Mouse (Mus musculus) embryonic facial prominence, embryonic 12.5 days (tissue): ENCODE data around the gene Tmem121. TPM values are rescaled to one million over a fixed set of nuclear protein-coding genes. Genes with fewer than 3 reads are reported as not detected.

Source experiments
- ATAC-seq: fragments of 200-750 bp; cut with Nextera tagmentation; 2 replicates; pipeline ENCODE4 v1.8.0; 2017; ENCODE audit not compliant: insufficient number of reproducible peaks, insufficient read depth, low FRiP score, low TSS enrichment
- H3K27ac ChIP-seq: fragments of 300-500 bp; sonication (generic); 2 replicates; pipeline ENCODE4 v1.5.1; 2016; ENCODE audit warnings: mild to moderate bottlenecking
- H3K27me3 ChIP-seq: fragments of 300-500 bp; sonication (generic); 2 replicates; pipeline ENCODE4 v1.6.1; 2016; ENCODE audit warnings: mild to moderate bottlenecking, moderate library complexity
- H3K36me3 ChIP-seq: fragments of 300-500 bp; sonication (generic); 2 replicates; pipeline ENCODE4 v1.6.1; 2016; ENCODE audit warnings: mild to moderate bottlenecking
- H3K4me1 ChIP-seq: fragments of 300-500 bp; sonication (generic); 2 replicates; pipeline ENCODE4 v1.6.1; 2016
- H3K4me2 ChIP-seq: fragments of 300-500 bp; sonication (generic); replicated peaks from 2 replicates; pipeline ENCODE4 v1.6.1; 2016; ENCODE audit warnings: mild to moderate bottlenecking, moderate library complexity
- H3K4me3 ChIP-seq: fragments of 300-500 bp; sonication (generic); 2 replicates; pipeline ENCODE4 v1.5.1; 2016; ENCODE audit warnings: mild to moderate bottlenecking
- H3K9ac ChIP-seq: fragments of 300-500 bp; sonication (generic); 2 replicates; pipeline ENCODE4 v1.6.1; 2016; ENCODE audit warnings: mild to moderate bottlenecking, moderate library complexity
- H3K9me3 ChIP-seq: fragments of 300-500 bp; sonication (generic); 2 replicates; pipeline ENCODE4 v1.6.1; 2016; ENCODE audit warnings: mild to moderate bottlenecking, moderate library complexity
- whole genome bisulfite sequencing: fragments of 180-500 bp; shearing (Covaris S2); methylation state at CpG from one replicate; pipeline ENCODE4 v1.1.7; 2016; 5-methylcytosine and 5-hydroxymethylcytosine counted together
- polyA plus RNA-seq: library from polyadenylated mRNA; unstranded; fragments of >200 nt; fragmentation: Nextera tagmentation; extraction: Ambion mirVana; gene quantifications from 2 replicates; pipeline ENCODE4 v1.2.1, GENCODE M21; 2016

Gene Tmem121
- polyA plus RNA-seq, 1 experiment from 2014 or later = 17.4 TPM

DNA sequence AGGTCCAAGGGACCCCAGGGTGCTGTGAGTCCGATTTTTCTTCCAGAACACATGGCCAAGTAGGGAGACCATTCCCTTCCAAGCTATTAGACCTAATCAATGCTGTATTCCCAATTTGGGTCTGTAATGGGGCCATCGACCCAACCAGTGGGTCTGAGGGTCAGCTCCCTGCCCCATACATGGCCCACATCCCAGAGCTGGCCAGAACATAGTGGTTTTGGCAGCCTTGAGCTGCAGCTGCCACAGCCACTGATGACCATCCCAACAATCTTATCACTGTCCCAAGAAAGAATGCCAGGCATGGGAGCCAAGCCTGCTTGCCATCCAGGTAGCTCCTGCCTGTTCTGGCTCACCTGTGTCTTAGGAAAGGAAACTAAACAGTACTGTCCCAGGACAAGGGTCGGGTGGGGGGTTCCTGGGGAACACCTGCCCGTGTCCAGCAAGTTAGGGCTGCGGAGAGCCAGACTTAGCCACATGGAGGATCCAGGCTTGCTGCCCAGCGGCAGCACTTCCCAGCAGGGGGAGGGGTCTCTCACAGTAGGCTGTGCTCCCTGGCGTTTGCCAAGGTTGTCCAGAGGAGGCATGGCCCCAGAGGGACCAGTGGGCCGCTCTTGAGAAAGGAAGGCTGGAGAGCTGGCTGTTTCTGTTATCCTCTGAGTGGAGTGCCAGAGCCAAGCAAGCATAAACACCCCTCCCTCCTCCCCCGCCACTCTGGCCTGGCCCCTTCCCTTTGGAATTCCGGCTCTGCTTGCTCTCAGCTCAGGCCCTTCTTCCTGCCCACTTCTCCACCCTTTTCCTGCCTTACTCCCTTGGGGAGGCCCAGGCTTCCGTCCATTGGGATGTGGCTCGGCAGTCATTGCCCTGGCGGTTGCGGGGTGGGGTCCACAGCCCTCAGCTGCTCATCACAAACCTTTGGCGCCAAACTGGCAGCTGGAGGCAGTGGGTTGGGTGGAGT is 43.4 kb upstream of the Tmem121 start:
- 22% methylated on average over 15 of the region's 15 CpGs for WGBS
- H3K27me3 ChIP-seq = peaks cover 50% of the 10 kb centered on the region
- peaks cover 31% of the 10 kb centered on the region for H3K4me1 ChIP-seq
- no peak overlapping the region for H3K9ac ChIP-seq
- peak overlapping the region; percentile 61 for H3K4me2 ChIP-seq
- no peak overlapping the region for H3K27ac ChIP-seq
- peak overlapping the region; percentile 44; the same call in 1 of the 2 replicates for H3K4me3 ChIP-seq
- no peak for ATAC-seq
- no peaks in the 10 kb centered on the region for H3K9me3 ChIP-seq
- peaks cover 14% of the 10 kb centered on the region for H3K36me3 ChIP-seq

DNA sequence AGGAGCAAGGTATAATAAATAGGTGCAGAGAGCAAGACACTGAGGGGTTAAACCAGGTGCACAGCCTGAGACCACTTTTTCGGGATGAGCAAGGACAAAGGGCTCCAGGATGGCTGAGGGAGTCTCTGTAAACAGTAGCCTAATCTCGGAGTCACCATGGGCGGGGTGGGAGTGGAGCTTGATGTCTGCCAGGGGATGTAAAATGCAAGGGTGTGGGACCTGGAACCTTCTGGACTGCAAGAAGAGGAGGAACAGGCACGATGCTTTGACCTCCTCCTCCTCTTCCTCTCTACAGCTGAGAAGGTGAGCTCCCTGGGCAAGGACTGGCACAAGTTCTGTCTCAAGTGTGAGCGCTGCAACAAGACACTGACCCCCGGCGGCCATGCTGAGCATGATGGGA is 42.6 kb upstream of the Tmem121 start:
- Histone ChIP-seq H3K27ac (no peak overlapping the region), H3K9ac (no peak overlapping the region), H3K36me3 (peaks cover 5% of the 10 kb centered on the region), H3K4me2 (peak overlapping the region; percentile 61; the same call in 1 of the 2 replicates), H3K4me3 (no peak overlapping the region), H3K27me3 (peaks cover 59% of the 10 kb centered on the region), H3K9me3 (no peaks in the 10 kb centered on the region), H3K4me1 (peaks cover 31% of the 10 kb centered on the region)
- no peak for ATAC-seq
- WGBS = 65% methylated on average over 7 of the region's 7 CpGs

DNA sequence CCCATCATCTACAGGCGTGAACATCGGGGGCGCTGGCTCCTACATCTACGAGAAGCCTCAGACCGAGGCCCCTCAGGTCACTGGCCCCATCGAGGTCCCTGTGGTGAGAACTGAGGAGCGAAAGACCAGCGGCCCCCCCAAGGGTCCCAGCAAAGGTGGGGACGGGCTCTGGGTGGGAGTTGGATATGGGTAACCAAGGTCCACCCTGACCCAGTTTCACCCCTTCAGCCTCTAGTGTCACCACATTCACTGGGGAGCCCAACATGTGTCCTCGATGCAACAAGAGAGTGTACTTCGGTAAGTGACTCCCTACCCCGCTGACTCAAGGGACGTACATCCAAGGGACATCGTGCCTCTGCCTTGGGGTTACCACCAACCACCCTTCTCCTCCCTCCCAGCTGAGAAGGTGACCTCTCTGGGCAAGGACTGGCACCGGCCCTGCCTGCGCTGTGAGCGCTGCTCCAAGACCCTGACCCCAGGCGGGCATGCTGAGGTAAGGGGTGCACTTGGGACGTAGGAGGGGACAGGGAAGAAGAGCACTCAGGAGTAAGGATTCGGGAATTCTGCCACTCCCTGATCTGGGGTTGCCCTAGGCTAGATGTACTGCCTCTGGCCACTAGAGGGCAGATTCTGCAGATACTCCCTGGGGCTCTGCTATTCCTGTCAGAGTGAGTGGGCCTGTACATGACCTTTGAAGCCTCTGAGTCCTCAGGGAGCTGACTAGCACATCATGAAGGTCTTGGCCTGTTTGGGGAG is 41.6 kb upstream of the Tmem121 start:
- no peak for ATAC-seq
- Histone ChIP-seq H3K27ac (no peak overlapping the region), H3K4me3 (no peak overlapping the region), H3K4me1 (peaks cover 24% of the 10 kb centered on the region), H3K4me2 (no peak overlapping the region), H3K36me3 (no peaks in the 10 kb centered on the region), H3K27me3 (peaks cover 66% of the 10 kb centered on the region), H3K9ac (no peak overlapping the region), H3K9me3 (no peaks in the 10 kb centered on the region)
- WGBS = 73% methylated on average over 20 of the region's 20 CpGs

DNA sequence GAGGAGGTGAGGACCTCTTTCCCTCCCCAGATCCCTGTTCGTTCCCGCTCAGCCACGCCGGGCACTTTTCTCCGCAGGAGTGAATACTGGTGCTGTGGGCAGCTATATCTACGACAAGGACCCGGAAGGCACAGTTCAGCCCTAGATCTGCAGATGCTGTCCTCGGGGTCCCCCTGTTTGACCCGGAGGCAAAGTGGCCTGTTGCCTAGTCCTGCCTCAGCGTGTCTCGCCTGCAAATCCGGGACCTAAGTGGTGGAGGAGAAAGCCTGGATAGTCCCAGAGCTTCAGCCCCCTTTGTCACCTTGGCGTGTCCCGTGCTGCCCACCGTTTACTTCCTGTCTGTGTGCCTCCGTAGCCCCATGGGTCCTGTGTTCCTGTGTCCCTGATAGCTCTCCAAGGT is 40.8 kb upstream of the Tmem121 start:
- Histone ChIP-seq H3K4me3 (no peak overlapping the region), H3K4me1 (peaks cover 17% of the 10 kb centered on the region), H3K4me2 (no peak overlapping the region), H3K9me3 (no peaks in the 10 kb centered on the region), H3K27me3 (peaks cover 69% of the 10 kb centered on the region), H3K27ac (no peak overlapping the region), H3K36me3 (no peaks in the 10 kb centered on the region), H3K9ac (no peak overlapping the region)
- no peak for ATAC-seq
- 90% methylated on average over 16 of the region's 16 CpGs for whole genome bisulfite sequencing

DNA sequence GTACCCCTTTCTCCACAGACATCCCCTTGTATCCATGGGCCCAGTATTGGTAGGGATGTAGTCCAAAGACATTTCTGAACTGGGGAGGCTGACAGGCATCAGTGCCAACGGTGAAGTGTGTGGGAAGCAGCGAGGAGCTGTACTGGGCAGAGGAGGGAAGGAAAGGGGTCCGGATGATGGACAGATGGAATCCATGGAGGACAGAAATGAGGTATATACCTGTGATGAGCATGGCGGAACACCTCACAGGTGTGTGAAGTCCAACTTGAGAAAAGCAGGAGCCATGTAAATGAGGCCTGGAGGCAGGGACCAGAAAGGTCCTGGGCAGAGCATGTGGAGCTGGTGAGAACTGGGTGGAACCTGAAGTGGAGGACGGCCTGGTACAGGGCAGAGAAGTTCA is 40.1 kb upstream of the Tmem121 start:
- Histone ChIP-seq H3K27ac (no peak overlapping the region), H3K4me3 (no peak overlapping the region), H3K4me1 (peaks cover 17% of the 10 kb centered on the region), H3K9ac (no peak overlapping the region), H3K27me3 (peaks cover 71% of the 10 kb centered on the region), H3K9me3 (no peaks in the 10 kb centered on the region), H3K4me2 (no peak overlapping the region), H3K36me3 (no peaks in the 10 kb centered on the region)
- no peak for ATAC-seq
- WGBS = 85% methylated on average over 5 of the region's 5 CpGs

DNA sequence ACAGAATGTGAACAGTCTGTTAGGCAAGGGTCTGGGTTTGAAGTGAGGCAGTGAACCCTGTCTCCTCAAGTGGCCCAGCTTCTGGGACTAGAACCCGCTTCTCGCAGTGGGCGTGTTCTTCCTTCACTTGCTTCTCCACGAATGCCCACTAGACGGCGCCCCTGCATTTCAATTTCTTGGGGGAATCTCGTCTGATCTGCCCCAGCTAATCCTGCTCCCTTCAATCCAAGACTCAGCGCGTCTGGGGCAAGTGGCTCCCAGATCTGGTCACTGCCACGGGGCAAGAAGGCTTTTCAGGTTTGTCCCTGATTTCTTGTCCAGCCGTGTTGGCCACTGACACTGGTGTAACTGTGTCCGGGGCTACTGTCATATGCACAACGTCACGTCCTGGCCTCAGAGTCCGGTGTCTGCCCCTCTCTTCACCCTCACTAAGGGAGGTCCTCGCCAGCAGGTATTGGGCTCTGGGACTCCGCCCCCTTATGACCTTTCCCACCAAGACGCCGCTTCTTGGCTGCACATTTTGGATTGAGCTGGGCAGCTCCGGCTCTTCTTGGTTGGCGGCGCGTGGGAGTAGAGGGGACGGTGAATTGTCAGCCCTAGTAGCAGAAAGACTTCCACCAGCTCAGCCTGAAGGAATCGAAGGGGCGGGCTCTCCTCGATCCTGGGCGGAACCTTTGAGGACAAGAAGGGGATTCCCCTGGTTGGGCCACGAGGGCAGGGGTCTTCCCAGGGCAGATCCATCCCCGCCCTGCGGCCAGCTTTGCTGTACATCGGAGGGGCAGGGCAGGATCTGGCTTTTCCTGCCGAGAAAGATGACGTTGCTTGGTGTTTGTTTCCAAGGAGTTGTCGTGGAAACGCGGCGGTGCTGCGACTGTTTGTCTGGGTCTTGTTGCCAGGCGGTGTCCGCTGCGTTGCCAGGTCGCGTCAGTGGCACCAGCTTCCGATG is 39.3 kb upstream of the Tmem121 start, which contains the start of gene Crip1:
TSS of gene Crip1 (plus strand) at position 205 of the 946 bp plus-strand sequence.
- peaks cover 17% of the 10 kb centered on the region for H3K4me1 ChIP-seq
- ATAC-seq = no peak
- H3K9ac ChIP-seq = no peak within 1 kb of the TSS
- peak within 1 kb of the TSS; percentile 43 for H3K4me2 ChIP-seq
- 8% methylated on average over 45 of the region's 45 CpGs for WGBS
- peaks cover 70% of the 10 kb centered on the region for H3K27me3 ChIP-seq
- H3K4me3 ChIP-seq = 0 out of 2 replicates have a peak within 1 kb of the TSS, but pooled peaks have one; percentile 8
- no peak within 1 kb of the TSS for H3K27ac ChIP-seq
- H3K9me3 ChIP-seq = no peaks in the 10 kb centered on the region
- H3K36me3 ChIP-seq = no peaks in the 10 kb centered on the region

DNA sequence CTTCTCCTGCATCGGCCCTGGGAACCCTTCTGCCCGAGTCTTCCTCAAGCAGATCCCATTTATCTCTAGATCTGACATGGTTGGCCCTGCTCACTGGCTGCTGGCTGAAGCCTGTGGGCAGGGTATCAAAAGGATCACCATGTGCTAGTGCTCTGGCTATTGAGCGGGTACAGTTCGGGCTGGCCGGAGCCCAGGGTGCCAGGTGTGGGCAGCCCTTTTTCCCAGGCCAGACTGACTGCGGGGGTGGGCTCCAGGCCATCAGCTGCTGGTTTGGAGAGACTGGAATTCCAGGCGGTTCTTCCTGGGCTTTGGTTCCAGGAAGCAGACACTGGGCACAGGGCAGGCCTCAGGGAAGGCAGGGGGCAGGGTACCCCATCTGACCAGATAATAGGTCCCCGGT is 38.2 kb upstream of the Tmem121 start:
- no peak overlapping the region for H3K9ac ChIP-seq
- H3K9me3 ChIP-seq = no peaks in the 10 kb centered on the region
- H3K36me3 ChIP-seq = no peaks in the 10 kb centered on the region
- ATAC-seq = no peak
- H3K4me3 ChIP-seq = no peak overlapping the region
- peaks cover 19% of the 10 kb centered on the region for H3K4me1 ChIP-seq
- H3K27ac ChIP-seq = no peak overlapping the region
- 83% methylated on average over 8 of the region's 8 CpGs for WGBS
- H3K4me2 ChIP-seq = no peak overlapping the region
- peaks cover 69% of the 10 kb centered on the region for H3K27me3 ChIP-seq

DNA sequence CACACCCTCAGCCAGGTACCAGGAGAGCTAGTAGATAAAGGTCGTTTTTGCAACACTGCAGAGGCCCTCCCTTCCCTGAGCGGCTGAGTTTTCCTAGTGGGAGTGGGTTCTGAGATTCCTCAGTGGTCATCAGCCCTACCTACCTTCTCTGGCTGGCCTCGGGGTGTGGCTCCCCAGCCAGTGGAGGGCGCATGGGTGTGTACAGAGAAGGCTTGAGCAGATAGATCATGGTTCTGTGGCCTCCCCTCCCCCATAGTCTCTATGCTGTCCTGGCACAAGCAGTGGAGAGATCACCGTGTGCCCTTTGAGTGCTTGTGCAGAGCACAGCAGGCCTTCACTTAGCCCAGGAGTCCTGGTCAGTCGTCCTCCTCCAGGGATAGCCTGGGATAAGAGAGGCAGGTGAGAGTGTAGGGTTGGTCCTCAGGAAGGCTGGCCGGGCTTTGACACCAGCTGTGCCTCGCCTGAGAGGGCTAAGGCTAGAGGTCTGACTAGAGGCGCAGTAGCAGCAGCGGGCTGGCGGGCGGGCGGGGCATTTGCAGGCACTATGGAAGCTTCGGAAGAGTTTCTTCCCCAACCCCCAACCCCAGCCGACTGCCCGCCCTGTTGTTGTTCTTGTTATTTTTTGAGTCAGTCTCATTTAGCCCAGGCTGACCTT is 37.2 kb upstream of the Tmem121 start:
- no peak overlapping the region for H3K9ac ChIP-seq
- peaks cover 15% of the 10 kb centered on the region; the same call in 1 of the 2 replicates for H3K4me1 ChIP-seq
- no peaks in the 10 kb centered on the region for H3K36me3 ChIP-seq
- no peak overlapping the region for H3K4me2 ChIP-seq
- 37% methylated on average over 16 of the region's 16 CpGs for WGBS
- H3K27me3 ChIP-seq = peaks cover 69% of the 10 kb centered on the region
- no peak overlapping the region for H3K27ac ChIP-seq
- H3K9me3 ChIP-seq = no peaks in the 10 kb centered on the region
- H3K4me3 ChIP-seq = no peak overlapping the region
- ATAC-seq = no peak

DNA sequence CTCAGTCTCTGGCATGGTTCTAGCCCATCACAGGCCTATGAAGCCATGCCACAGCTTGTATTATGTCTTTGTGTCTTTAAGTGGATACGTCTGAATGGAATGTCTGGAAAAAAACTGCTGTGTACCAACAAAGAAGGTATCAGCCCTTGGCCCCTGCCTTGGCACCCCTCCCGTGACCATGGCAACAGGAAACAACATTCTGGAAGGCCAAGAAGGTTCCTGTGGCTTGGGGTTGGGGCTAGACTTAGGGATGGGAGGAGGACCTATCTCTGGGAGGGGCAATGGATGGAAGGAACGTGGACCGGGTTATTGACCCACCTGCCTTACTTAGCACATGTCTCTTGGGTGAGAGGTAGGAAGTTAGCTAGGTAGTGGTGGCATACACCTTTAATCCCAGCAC is 36.4 kb upstream of the Tmem121 start:
- H3K27ac ChIP-seq = no peak overlapping the region
- no peaks in the 10 kb centered on the region for H3K36me3 ChIP-seq
- no peak overlapping the region for H3K4me2 ChIP-seq
- no peak overlapping the region for H3K9ac ChIP-seq
- H3K9me3 ChIP-seq = no peaks in the 10 kb centered on the region
- peaks cover 66% of the 10 kb centered on the region for H3K27me3 ChIP-seq
- H3K4me1 ChIP-seq = peaks cover 15% of the 10 kb centered on the region; the same call in 1 of the 2 replicates
- whole genome bisulfite sequencing = 74% methylated on average over 4 of the region's 4 CpGs
- no peak overlapping the region for H3K4me3 ChIP-seq
- no peak for ATAC-seq

DNA sequence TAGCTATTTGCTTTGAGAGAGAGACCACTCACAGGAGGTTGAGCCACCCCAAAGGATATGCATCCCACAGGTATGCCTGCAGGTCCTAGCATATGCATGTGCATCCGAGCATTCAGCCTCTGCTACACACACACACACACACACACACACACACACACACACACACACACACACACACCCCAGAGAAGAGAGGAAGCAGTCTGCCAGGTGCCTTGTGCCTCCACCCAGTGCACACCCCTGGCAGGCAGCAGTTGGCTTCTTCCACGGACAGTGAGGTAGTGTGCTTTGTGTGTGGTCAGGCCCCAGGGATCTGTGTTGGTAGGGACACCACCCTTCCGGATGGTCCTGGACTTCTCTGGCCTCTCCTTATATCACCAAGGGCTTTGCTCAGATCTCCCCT is 35.8 kb upstream of the Tmem121 start:
- no peak for ATAC-seq
- WGBS = 69% methylated on average over 3 of the region's 3 CpGs
- H3K4me3 ChIP-seq = no peak overlapping the region
- H3K9ac ChIP-seq = no peak overlapping the region
- peaks cover 19% of the 10 kb centered on the region for H3K4me1 ChIP-seq
- H3K27ac ChIP-seq = no peak overlapping the region
- H3K27me3 ChIP-seq = peaks cover 66% of the 10 kb centered on the region
- no peaks in the 10 kb centered on the region for H3K36me3 ChIP-seq
- H3K4me2 ChIP-seq = no peak overlapping the region
- H3K9me3 ChIP-seq = no peaks in the 10 kb centered on the region
